Mouse (Mus musculus) CH12.LX (cell line): ENCODE data around the gene Hexim2. TPM values are rescaled to one million over a fixed set of nuclear protein-coding genes. Genes with fewer than 3 reads are reported as not detected.

Source experiments
- DNase-seq: peaks from one replicate; pipeline ENCODE4 v3.0.0-alpha.2; 2013; ENCODE audit errors: extremely low read depth
- H3K27ac ChIP-seq: 2 replicates; pipeline ENCODE4 v1.5.1; 2012; ENCODE audit warnings: low read depth, mild to moderate bottlenecking, control low read depth, moderate library complexity; ENCODE audit not compliant: insufficient read depth
- H3K27me3 ChIP-seq: replicated peaks from 2 replicates; pipeline ENCODE3; 2012; ENCODE audit warnings: inconsistent platforms
- H3K36me3 ChIP-seq, 2 experiments: replicated peaks in 1 of 2; 2 replicates each; pipeline versions ENCODE3 to v1.6.1; 2012; ENCODE audit warnings: inconsistent platforms in 1 of 2, low read length in 1 of 2, mild to moderate bottlenecking in 1 of 2, mixed read lengths in 1 of 2, moderate library complexity in 1 of 2; ENCODE audit not compliant: control insufficient read depth in 1 of 2, insufficient read depth in 1 of 2
- H3K4me1 ChIP-seq, 2 experiments: 2 replicates each; pipeline ENCODE4 v1.6.1; 2012; ENCODE audit warnings: inconsistent platforms in 1 of 2, moderate library complexity in 1 of 2; ENCODE audit not compliant: insufficient read depth in 2 of 2, control insufficient read depth in 1 of 2
- H3K4me2 ChIP-seq: 2 replicates; pipeline ENCODE4 v1.6.1; 2012; ENCODE audit warnings: low read depth, mild to moderate bottlenecking, control low read depth; ENCODE audit not compliant: poor library complexity, insufficient read depth, severe bottlenecking
- H3K4me3 ChIP-seq, 3 experiments: fragments of 150-350 bp in 1 of 3; sonication (generic) in 1 of 3; replicated peaks in 1 of 3; 2 replicates each; pipeline versions ENCODE3 to v1.5.1; 2011 to 2012; ENCODE audit warnings: low read depth in 2 of 3, low read length in 2 of 3, mild to moderate bottlenecking in 2 of 3, moderate library complexity in 2 of 3, control low read depth in 1 of 3, improper control_type of control experiment in 1 of 3, inconsistent platforms in 1 of 3, mixed read lengths in 1 of 3; ENCODE audit not compliant: poor library complexity in 1 of 3
- H3K79me2 ChIP-seq: replicated peaks from 2 replicates; pipeline ENCODE4 v1.6.1; 2012; ENCODE audit warnings: mild to moderate bottlenecking, moderate library complexity; ENCODE audit not compliant: control insufficient read depth, poor library complexity, insufficient read depth, severe bottlenecking; ENCODE audit errors: extremely low read depth
- H3K9ac ChIP-seq: 2 replicates; pipeline ENCODE4 v1.6.1; 2012; ENCODE audit warnings: low read depth, mild to moderate bottlenecking, control low read depth, moderate library complexity; ENCODE audit not compliant: insufficient read depth
- H3K9me3 ChIP-seq: replicated peaks from 2 replicates; pipeline ENCODE3; 2012; ENCODE audit warnings: low read length, inconsistent platforms, mixed read lengths
- BHLHE40 ChIP-seq: IDR thresholded peaks from 2 replicates; pipeline ENCODE4 v1.6.1; 2011; ENCODE audit warnings: mild to moderate bottlenecking, low read depth, low read length, improper control_type of control experiment
- CHD2 ChIP-seq: IDR thresholded peaks from 2 replicates; pipeline ENCODE4 v1.6.1; 2011; ENCODE audit warnings: low read length, improper control_type of control experiment
- E2F4 ChIP-seq: IDR thresholded peaks from 2 replicates; pipeline ENCODE4 v1.6.1; 2011; ENCODE audit warnings: low read depth, low read length, improper control_type of control experiment; ENCODE audit not compliant: insufficient replicate concordance
- EP300 ChIP-seq: IDR thresholded peaks from 2 replicates; pipeline ENCODE4 v1.6.1; 2011; ENCODE audit warnings: low read length, improper control_type of control experiment
- ETS1 ChIP-seq: conservative IDR thresholded peaks from 2 replicates; pipeline ENCODE4 v1.6.1; 2012; ENCODE audit warnings: low read depth, mild to moderate bottlenecking, inconsistent platforms, low read length, improper control_type of control experiment, moderate library complexity
- HCFC1 ChIP-seq: IDR thresholded peaks from 2 replicates; pipeline ENCODE4 v1.6.1; 2012; ENCODE audit warnings: low read depth, mild to moderate bottlenecking, inconsistent platforms, low read length, improper control_type of control experiment
- IRF4 ChIP-seq: IDR thresholded peaks from 2 replicates; pipeline ENCODE4 v1.6.1; 2014; ENCODE audit warnings: low read depth, mild to moderate bottlenecking, inconsistent platforms, low read length, improper control_type of control experiment
- JUN ChIP-seq: IDR thresholded peaks from 2 replicates; pipeline ENCODE4 v1.6.1; 2011; ENCODE audit warnings: low read depth, mild to moderate bottlenecking, low read length, improper control_type of control experiment, moderate library complexity; ENCODE audit not compliant: insufficient read depth
- KAT2A ChIP-seq: IDR thresholded peaks from 2 replicates; pipeline ENCODE4 v1.6.1; 2012; ENCODE audit warnings: low read length, improper control_type of control experiment, inconsistent platforms; ENCODE audit not compliant: insufficient replicate concordance
- MAZ ChIP-seq: IDR thresholded peaks from 2 replicates; pipeline ENCODE4 v1.6.1; 2012; ENCODE audit warnings: low read depth, mild to moderate bottlenecking, inconsistent platforms, low read length, improper control_type of control experiment, moderate library complexity
- MXI1 ChIP-seq: IDR thresholded peaks from 2 replicates; pipeline ENCODE4 v1.6.1; 2011; ENCODE audit warnings: mild to moderate bottlenecking, low read depth, low read length, improper control_type of control experiment
- NRF1 ChIP-seq: IDR thresholded peaks from 2 replicates; pipeline ENCODE4 v1.6.1; 2014; ENCODE audit warnings: low read depth, mild to moderate bottlenecking, inconsistent platforms, low read length, improper control_type of control experiment, moderate library complexity
- PAX5 ChIP-seq: IDR thresholded peaks from 2 replicates; pipeline ENCODE4 v1.6.1; 2012; ENCODE audit warnings: low read length, inconsistent platforms, mixed read lengths
- POLR2AphosphoS2 ChIP-seq: IDR thresholded peaks from 2 replicates; pipeline ENCODE4 v1.6.1; 2011; ENCODE audit warnings: low read depth, low read length, improper control_type of control experiment
- RCOR1 ChIP-seq: conservative IDR thresholded peaks from 2 replicates; pipeline ENCODE4 v1.6.1; 2012; ENCODE audit warnings: low read depth, mild to moderate bottlenecking, inconsistent platforms, low read length, improper control_type of control experiment
- SMC3 ChIP-seq: IDR thresholded peaks from 2 replicates; pipeline ENCODE4 v1.6.1; 2011; ENCODE audit warnings: low read depth, low read length, improper control_type of control experiment
- ZMIZ1 ChIP-seq: IDR thresholded peaks from 2 replicates; pipeline ENCODE4 v1.6.1; 2012; ENCODE audit warnings: low read depth, mild to moderate bottlenecking, inconsistent platforms, low read length, improper control_type of control experiment
- ZNF384 ChIP-seq: IDR thresholded peaks from 2 replicates; pipeline ENCODE4 v1.6.1; 2012; ENCODE audit warnings: low read depth, low read length, improper control_type of control experiment, inconsistent platforms
- dilution Hi-C: fragments of 300-500 bp; cut with MboI; formaldehyde crosslinking; loops from 2 replicates; pipeline ENCODE4 v1.14.3; 2020; ENCODE audit warnings: low sequenced_read_pairs; ENCODE audit not compliant: extremely low pct_unique_long_range_greater_than_20kb, extremely low pct_ligation_motif_present
- in situ Hi-C: fragments of 300-500 bp; cut with MboI; formaldehyde crosslinking; loops from 3 replicates; pipeline ENCODE4 v1.14.3; 2019; ENCODE audit warnings: low sequenced_read_pairs, low pct_ligation_motif_present, low pct_unique_long_range_greater_than_20kb, mixed read lengths
- polyA plus RNA-seq: library from polyadenylated mRNA; unstranded; fragments of >175 nt; gene quantifications from 2 replicates; pipeline ENCODE4 v1.2.1, GENCODE M21; 2012; ENCODE audit warnings: low read depth; ENCODE audit not compliant: insufficient read length
- total RNA-seq, 2 experiments: library from RNA; depleted of rRNA; stranded (reverse); fragments of 300-350 nt in 1 of 2; fragments of >200 nt in 1 of 2; gene quantifications; 2 replicates each; pipeline ENCODE4 v1.2.3; 2012 to 2014

Hexim2 gene
- total and polyA plus RNA-seq, 3 experiments = 27.0 to 33.3 (median 28.8) TPM

- 0 out of 2 replicates have a peak overlapping the region, but pooled peaks have one; percentile 3 for H3K27ac ChIP-seq
- DNase-seq = no peak
- no peak overlapping the region for H3K4me2 ChIP-seq
- H3K4me3 ChIP-seq = no peak overlapping the region
- no peaks in the 10 kb centered on the region for H3K9me3 ChIP-seq
- TF ChIP-seq KAT2A (no peak), EP300 (no peak), MXI1 (no peak), RCOR1 (no peak), BHLHE40 (no peak), NRF1 (no peak)
- peaks cover 33% of the 10 kb centered on the region for H3K79me2 ChIP-seq
- in situ Hi-C loops = no loop called here
- peaks cover 43 to 77% of the 10 kb centered on the region in 2 experiments for H3K4me1 ChIP-seq
- dilution Hi-C loops = no loop called here
- peaks cover 6% of the 10 kb centered on the region for H3K27me3 ChIP-seq
- peaks cover 3 to 30% of the 10 kb centered on the region in 2 experiments for H3K36me3 ChIP-seq
- no peak overlapping the region for H3K9ac ChIP-seq
These were observed 33.6 kb upstream of the Hexim2 start for GRCm38 (mm10) chr11:103098531-103099190.

- TF ChIP-seq POLR2AphosphoS2 = no peak
- TF ChIP-seq EP300 = no peak
- no peak for TF ChIP-seq CHD2
- TF ChIP-seq ETS1 = no peak
- TF ChIP-seq, all 38 proteins: peak for 0
- no peak for DNase-seq
- in situ Hi-C loops = no loop called here
These were observed 32.8 kb upstream of the Hexim2 start for GRCm38 (mm10) chr11:103099352-103099940.

GRCm38 (mm10) chr11:103100361-103100760, 31.9 kb upstream of the Hexim2 start:
- peaks cover 36% of the 10 kb centered on the region for H3K79me2 ChIP-seq
- peak overlapping the region; percentile 61 to 91 (median 79) for H3K4me3 ChIP-seq
- TF ChIP-seq SMC3 = no peak
- no peak for TF ChIP-seq ZNF384
- TF ChIP-seq ZMIZ1 = no peak
- TF ChIP-seq E2F4 = no peak
- TF ChIP-seq MAZ = no peak
- TF ChIP-seq EP300 = peak; percentile 16; the same call in 1 of the 2 replicates
- peak; percentile 49; the same call in 1 of the 2 replicates for TF ChIP-seq BHLHE40
- no peak for TF ChIP-seq MXI1
- peak; percentile 41; the same call in 1 of the 2 replicates for TF ChIP-seq IRF4
- no peak for TF ChIP-seq POLR2AphosphoS2
- no peak for TF ChIP-seq JUN
- TF ChIP-seq PAX5 = no peak
- no peak for TF ChIP-seq HCFC1
- peaks cover 10 to 38% of the 10 kb centered on the region in 2 experiments for H3K36me3 ChIP-seq
- in situ Hi-C loops (loop anchor here (5.0 kb wide), 2 partner anchors 57 to 227 kb away; no protein-coding TSS in a partner anchor), dilution Hi-C loops (no loop called here)
- peaks cover 47 to 77% of the 10 kb centered on the region in 2 experiments for H3K4me1 ChIP-seq
- H3K27ac ChIP-seq = no peak overlapping the region; the same call in 1 of the 2 replicates
- no peaks in the 10 kb centered on the region for H3K9me3 ChIP-seq
- H3K27me3 ChIP-seq = peaks cover 6% of the 10 kb centered on the region
- no peak for DNase-seq
- peak overlapping the region; percentile 47 for H3K4me2 ChIP-seq
- peak overlapping the region; percentile 82 for H3K9ac ChIP-seq

More at GRCm38 (mm10) chr11:103099352-103099940, 32.8 kb upstream of the Hexim2 start:
- Histone ChIP-seq H3K79me2 (peaks cover 36% of the 10 kb centered on the region), H3K27ac (0 out of 2 replicates have a peak overlapping the region, but pooled peaks have one; percentile 3), H3K4me1 (peaks cover 51 to 77% of the 10 kb centered on the region in 2 experiments), H3K9me3 (no peaks in the 10 kb centered on the region), H3K9ac (no peak overlapping the region; the same call in 1 of the 2 replicates), H3K4me3 (peak overlapping the region in 1 of 3 experiments; percentile 79), H3K36me3 (peaks cover 3 to 30% of the 10 kb centered on the region in 2 experiments), H3K4me2 (peak overlapping the region; percentile 47; the same call in 1 of the 2 replicates), H3K27me3 (peaks cover 6% of the 10 kb centered on the region)
- dilution Hi-C loops = no loop called here
